Mouse (Mus musculus) thymus, adult 2 months (tissue): Measurements from ENCODE around the gene Hist3h2a. TPM values are rescaled to one million over a fixed set of nuclear protein-coding genes. Genes with fewer than 3 reads are reported as not detected.

Source experiments
- DNase-seq: peaks from one replicate; pipeline ENCODE4 v3.0.0; 2021
- H3K27ac ChIP-seq: fragments of 200-500 bp; 2 replicates; pipeline ENCODE4 v1.5.1; 2012; ENCODE audit warnings: low read length, control low read depth; ENCODE audit not compliant: control insufficient read depth, insufficient read depth
- H3K27me3 ChIP-seq: fragments of 200-500 bp; 2 replicates; pipeline ENCODE4 v1.6.1; 2012; ENCODE audit warnings: mild to moderate bottlenecking, low read length, moderate library complexity, mixed read lengths; ENCODE audit not compliant: control insufficient read depth, insufficient read depth
- H3K36me3 ChIP-seq: fragments of 200-500 bp; 2 replicates; pipeline ENCODE4 v1.6.1; 2012; ENCODE audit warnings: mild to moderate bottlenecking, low read length, moderate library complexity; ENCODE audit not compliant: control insufficient read depth, insufficient read depth
- H3K4me1 ChIP-seq: fragments of 200-500 bp; replicated peaks from 2 replicates; pipeline ENCODE4 v1.6.1; 2012; ENCODE audit warnings: low read length; ENCODE audit not compliant: control insufficient read depth, insufficient read depth
- H3K4me3 ChIP-seq: fragments of 200-500 bp; 2 replicates; pipeline ENCODE4 v1.5.1; 2012; ENCODE audit warnings: mild to moderate bottlenecking, low read length, control low read depth, moderate library complexity; ENCODE audit not compliant: control insufficient read depth, insufficient read depth
- CTCF ChIP-seq: fragments of 200-500 bp; IDR thresholded peaks from 2 replicates; pipeline ENCODE4 v1.5.1; 2012; ENCODE audit warnings: mild to moderate bottlenecking, control low read depth, low read length, moderate library complexity, borderline replicate concordance; ENCODE audit not compliant: control insufficient read depth, poor library complexity, insufficient read depth; ENCODE audit errors: extremely low read depth
- POLR2A ChIP-seq: fragments of 200-500 bp; IDR thresholded peaks from 2 replicates; pipeline ENCODE4 v1.6.1; 2012; ENCODE audit warnings: mild to moderate bottlenecking, low read length, control low read depth, moderate library complexity; ENCODE audit not compliant: control insufficient read depth, poor library complexity, insufficient read depth; ENCODE audit errors: extremely low read depth
- WGBS: fragments of 180-500 bp; shearing (Covaris S2); methylation state at CpG from one replicate; pipeline ENCODE4 v1.1.7; 2018; 5-methylcytosine and 5-hydroxymethylcytosine counted together
- polyA plus RNA-seq: library from polyadenylated mRNA; depleted of rRNA; stranded (reverse); fragments of >200 nt; gene quantifications from 2 replicates; pipeline ENCODE4 v1.2.3, GENCODE M21; 2012; rRNA removed

Gene Hist3h2a
- 45.9 and 51.0 TPM in 2 replicates for polyA plus RNA-seq

DNA sequence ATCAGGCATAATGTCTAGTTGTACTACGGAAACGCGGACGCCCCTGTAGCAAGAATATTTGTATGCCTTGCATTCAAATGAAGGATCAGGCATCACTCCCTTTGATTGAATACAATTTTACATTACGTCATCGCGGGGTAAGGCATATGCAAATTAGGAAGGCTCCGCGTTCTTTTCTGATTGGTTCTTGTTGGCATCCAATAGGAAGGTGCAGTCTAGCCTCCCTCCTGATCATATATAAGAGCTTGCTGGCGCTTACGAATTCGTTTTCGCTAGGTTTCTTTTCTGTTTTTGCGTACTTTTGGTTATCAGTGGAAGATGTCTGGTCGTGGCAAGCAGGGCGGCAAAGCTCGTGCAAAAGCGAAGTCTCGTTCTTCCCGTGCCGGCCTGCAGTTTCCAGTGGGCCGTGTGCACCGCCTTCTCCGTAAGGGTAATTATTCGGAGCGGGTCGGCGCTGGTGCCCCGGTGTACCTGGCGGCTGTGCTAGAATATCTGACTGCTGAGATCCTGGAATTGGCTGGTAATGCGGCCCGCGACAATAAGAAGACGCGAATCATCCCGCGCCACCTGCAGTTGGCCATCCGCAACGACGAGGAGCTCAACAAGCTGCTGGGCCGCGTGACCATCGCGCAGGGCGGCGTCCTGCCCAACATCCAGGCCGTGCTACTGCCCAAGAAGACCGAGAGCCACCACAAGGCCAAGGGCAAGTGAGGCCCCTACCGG lies at the start of gene Hist3h2a, which contains the start of gene Trim17:
Gene Hist3h2a (plus strand): TSS at position 266 of the 723 bp plus-strand sequence.
Gene Trim17 (plus strand): TSS at position 266 of the 723 bp plus-strand sequence.
- under 1% methylated on average over 49 of the region's 49 CpGs for WGBS
- peak; percentile 86 for DNase-seq

GRCm38 (mm10) chr11:58904838-58905237 lies 49.6 kb upstream of the Hist3h2a start:
- H3K36me3 ChIP-seq, result peaks cover 14% of the 10 kb centered on the region
- H3K4me1 ChIP-seq, result peaks cover 5% of the 10 kb centered on the region
- TF ChIP-seq POLR2A (no peak), CTCF (no peak)
- H3K27ac ChIP-seq, result no peak overlapping the region
- DNase-seq, result no peak
- H3K4me3 ChIP-seq, result no peak overlapping the region
- no peaks in the 10 kb centered on the region for H3K27me3 ChIP-seq
- WGBS, result 79% methylated on average over 6 of the region's 6 CpGs

More for the DNA sequence above, at the start of gene Hist3h2a, which contains the start of gene Trim17:
- Histone ChIP-seq H3K27ac (peak within 1 kb of the TSS; percentile 95), H3K4me3 (peak within 1 kb of the TSS; percentile 61), H3K4me1 (peaks cover 20% of the 10 kb centered on the region), H3K27me3 (no peaks in the 10 kb centered on the region), H3K36me3 (no peaks in the 10 kb centered on the region; the same call in 1 of the 2 replicates)
- TF ChIP-seq POLR2A (peak; percentile 82; the same call in 1 of the 2 replicates), CTCF (peak; percentile 73; the same call in 1 of the 2 replicates)

GRCm38 (mm10) chr11:58913776-58914175 lies 40.7 kb upstream of the Hist3h2a start:
- no peak for TF ChIP-seq CTCF
- no peak for TF ChIP-seq POLR2A
- peaks cover 14% of the 10 kb centered on the region for H3K4me1 ChIP-seq

DNA sequence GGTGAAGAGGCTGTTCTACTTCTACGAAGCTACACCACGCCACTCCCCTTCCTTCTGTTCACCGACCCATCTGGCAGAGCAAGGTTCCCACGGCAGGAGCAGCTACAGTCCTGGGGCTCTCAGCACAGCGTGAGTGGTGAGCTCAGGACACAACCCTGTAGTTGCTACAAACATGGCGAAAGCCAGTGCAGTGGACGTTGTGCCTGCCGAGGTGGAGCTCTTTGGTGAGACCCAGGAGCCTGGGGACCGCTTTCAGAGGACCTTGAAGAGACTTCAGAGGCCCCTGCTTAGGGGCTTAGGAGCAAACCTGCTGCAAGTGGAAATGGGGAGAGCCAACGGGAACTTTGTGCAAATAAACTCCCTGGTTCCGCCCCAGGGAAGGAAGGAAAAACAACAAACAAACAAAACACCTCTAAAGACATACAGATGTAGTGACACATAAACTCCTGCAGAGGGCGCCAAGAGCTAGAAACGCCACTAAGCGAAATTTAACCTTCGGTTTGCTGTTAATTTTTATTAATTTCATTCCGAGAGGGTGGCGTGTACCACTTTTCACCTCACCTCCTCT lies 39.9 kb upstream of the Hist3h2a start:
- WGBS, result 5% methylated on average over 17 of the region's 17 CpGs
- Histone ChIP-seq H3K27me3 (no peaks in the 10 kb centered on the region), H3K36me3 (no peaks in the 10 kb centered on the region), H3K27ac (no peak overlapping the region), H3K4me3 (peak overlapping the region; percentile 44), H3K4me1 (peaks cover 22% of the 10 kb centered on the region)
- TF ChIP-seq CTCF (peak; percentile 44; the same call in 1 of the 2 replicates), POLR2A (no peak)
- peak; percentile 26 for DNase-seq

More at GRCm38 (mm10) chr11:58913776-58914175, 40.7 kb upstream of the Hist3h2a start:
- no peaks in the 10 kb centered on the region for H3K36me3 ChIP-seq
- no peaks in the 10 kb centered on the region for H3K27me3 ChIP-seq
- no peak for DNase-seq
- H3K27ac ChIP-seq, result no peak overlapping the region
- 92% methylated on average over 1 of the region's 1 CpGs for WGBS
- H3K4me3 ChIP-seq, result no peak overlapping the region

DNA sequence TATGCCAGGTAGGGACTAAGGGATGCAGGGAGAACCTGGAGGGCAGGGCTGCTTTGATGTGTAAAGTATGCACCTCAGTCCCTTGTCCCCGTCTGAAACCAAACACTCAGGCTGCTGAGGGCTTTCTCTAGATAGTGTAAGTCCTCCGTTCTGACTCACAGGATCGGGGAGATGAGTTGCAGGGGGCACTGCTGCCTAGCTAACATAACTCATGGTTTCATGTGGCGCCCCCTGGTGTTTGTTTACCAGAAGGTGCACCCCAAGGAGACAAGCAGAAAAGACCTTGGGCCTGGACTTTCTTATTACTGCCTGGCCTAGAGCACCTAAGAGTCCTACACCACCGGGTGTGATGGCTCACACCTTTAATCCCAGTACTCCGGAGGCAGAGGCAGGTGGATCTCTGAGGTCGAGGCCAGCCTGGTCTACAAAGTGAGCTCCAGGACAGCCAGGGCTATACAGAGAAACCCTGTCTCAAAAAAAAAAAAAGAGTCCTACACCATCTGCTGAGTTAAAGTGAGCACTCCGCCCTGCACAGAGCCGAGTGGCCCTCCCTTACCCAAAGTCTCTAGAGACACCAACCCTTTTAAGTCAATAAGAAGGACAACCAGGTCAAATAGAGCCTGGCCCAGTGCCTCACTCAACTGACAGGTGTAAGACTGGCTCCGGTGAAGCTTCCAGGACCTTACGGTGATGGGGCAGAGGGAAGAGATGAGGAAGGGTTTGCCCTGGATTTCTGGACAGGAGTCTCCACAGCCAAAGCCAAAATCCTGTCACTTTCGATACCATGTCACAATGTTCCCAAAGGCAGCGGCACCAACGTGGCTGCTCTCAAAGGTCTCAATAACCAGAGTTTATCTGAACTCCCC lies 37.4 kb upstream of the Hist3h2a start:
- WGBS, result 57% methylated on average over 14 of the region's 14 CpGs
- no peak overlapping the region for H3K4me3 ChIP-seq

DNA sequence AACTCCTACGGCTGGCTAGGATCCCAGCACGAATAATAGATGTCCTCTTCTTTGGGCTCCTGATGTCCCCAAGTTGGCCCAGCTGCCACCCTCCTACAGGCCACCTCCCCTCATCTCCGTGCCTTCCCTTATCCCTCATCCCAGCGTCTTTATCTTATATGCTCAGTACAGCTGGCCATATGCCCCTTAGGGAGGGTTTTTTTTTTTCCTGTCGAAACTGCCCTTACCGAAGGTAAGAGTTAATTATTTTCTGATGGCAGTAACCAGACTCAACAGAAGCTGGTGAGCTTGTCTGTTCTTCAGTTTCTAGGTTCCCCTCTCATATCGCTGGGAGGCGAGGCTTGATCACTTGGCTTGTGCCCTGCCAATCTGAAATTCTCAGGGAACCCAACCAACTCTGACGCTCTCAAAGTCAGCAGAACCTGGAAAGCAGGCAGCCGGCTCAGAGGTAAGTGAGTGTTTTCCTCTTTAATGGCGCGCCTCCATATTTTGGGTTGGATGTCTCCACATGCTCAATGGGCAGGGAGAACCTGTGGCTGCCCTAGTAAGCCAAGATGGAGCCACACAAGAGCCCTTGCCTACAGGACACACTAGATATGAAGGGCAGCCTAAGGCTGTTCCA lies 36.6 kb upstream of the Hist3h2a start, which contains the start of gene Btnl10:
Gene Btnl10 (plus strand): TSS at position 164 of the 622 bp plus-strand sequence.
- Histone ChIP-seq H3K27me3 (no peaks in the 10 kb centered on the region), H3K36me3 (no peaks in the 10 kb centered on the region), H3K4me1 (peaks cover 28% of the 10 kb centered on the region), H3K4me3 (no peak within 1 kb of the TSS), H3K27ac (no peak within 1 kb of the TSS)
- DNase-seq, result no peak
- 95% methylated on average over 12 of the region's 12 CpGs for WGBS
- TF ChIP-seq POLR2A (no peak), CTCF (no peak)

More for the DNA sequence above, 37.4 kb upstream of the Hist3h2a start:
- Histone ChIP-seq H3K27ac (no peak overlapping the region), H3K36me3 (no peaks in the 10 kb centered on the region), H3K4me1 (peaks cover 27% of the 10 kb centered on the region), H3K27me3 (no peaks in the 10 kb centered on the region)
- DNase-seq, result peak; percentile 80
- TF ChIP-seq POLR2A (no peak), CTCF (peak; percentile 66; the same call in 1 of the 2 replicates)
